Mouse (Mus musculus): ENCODE data around the gene Vamp2. TPM values are rescaled to one million over a fixed set of nuclear protein-coding genes. Genes with fewer than 3 reads are reported as not detected.
A peak's percentile ranks its signal among the peaks of the same experiment; 100 is the strongest.

Gene Vamp2
- polyA plus RNA-seq, 1 experiment from 2014 or later, result 50.3 TPM

GRCm38 (mm10) chr11:69099177-69099914 is 11.1 kb downstream of the Vamp2 start:
- peak overlapping the region; percentile 85 for H3K4me2 ChIP-seq (replicated peaks; ENCODE audit: low read depth)
- TF ChIP-seq CTCF (IDR thresholded peaks at IDR 0.05; ENCODE audit: low read depth), result no peak
- peak overlapping the region; percentile 84 for H3K9ac ChIP-seq (ENCODE audit: low read depth, low read length)
- peaks cover 9% of the 10 kb centered on the region; the same call in 1 of the 2 replicates for H3K4me1 ChIP-seq (replicated peaks; ENCODE audit: control insufficient read depth, insufficient read depth, low read length)
- peaks cover 43% of the 10 kb centered on the region for H3K36me3 ChIP-seq (ENCODE audit: control insufficient read depth, insufficient read depth)
- peak overlapping the region; percentile 56 for H3K4me3 ChIP-seq (ENCODE audit: low read depth, low read length)
- WGBS, result 1% methylated on average over 22 of the region's 22 CpGs
- ATAC-seq, result no peak
- no peaks in the 10 kb centered on the region for H3K9me3 ChIP-seq (ENCODE audit: control insufficient read depth)
- peak overlapping the region; percentile 99 for H3K27ac ChIP-seq (ENCODE audit: low read depth, low read length)
- H3K27me3 ChIP-seq (replicated peaks; ENCODE audit: control insufficient read depth, insufficient read depth, low read length), result no peaks in the 10 kb centered on the region

- Histone ChIP-seq H3K27ac (ENCODE audit: low read depth, low read length) (peak overlapping the region; percentile 99), H3K27me3 (replicated peaks; ENCODE audit: control insufficient read depth, insufficient read depth, low read length) (no peaks in the 10 kb centered on the region), H3K4me3 (ENCODE audit: low read depth, low read length) (peak overlapping the region; percentile 56), H3K9me3 (ENCODE audit: control insufficient read depth) (no peaks in the 10 kb centered on the region), H3K9ac (ENCODE audit: low read depth, low read length) (peak overlapping the region; percentile 84), H3K36me3 (ENCODE audit: control insufficient read depth, insufficient read depth) (peaks cover 48% of the 10 kb centered on the region), H3K4me1 (replicated peaks; ENCODE audit: control insufficient read depth, insufficient read depth, low read length) (peaks cover 9% of the 10 kb centered on the region; the same call in 1 of the 2 replicates), H3K4me2 (replicated peaks; ENCODE audit: low read depth) (peak overlapping the region; percentile 85)
- TF ChIP-seq CTCF (IDR thresholded peaks at IDR 0.05; ENCODE audit: low read depth), result peak; percentile 37
- WGBS, result 2% methylated on average over 23 of the region's 23 CpGs
- no peak for ATAC-seq
These were observed 11.6 kb downstream of the Vamp2 start for GRCm38 (mm10) chr11:69099915-69100345.

DNA sequence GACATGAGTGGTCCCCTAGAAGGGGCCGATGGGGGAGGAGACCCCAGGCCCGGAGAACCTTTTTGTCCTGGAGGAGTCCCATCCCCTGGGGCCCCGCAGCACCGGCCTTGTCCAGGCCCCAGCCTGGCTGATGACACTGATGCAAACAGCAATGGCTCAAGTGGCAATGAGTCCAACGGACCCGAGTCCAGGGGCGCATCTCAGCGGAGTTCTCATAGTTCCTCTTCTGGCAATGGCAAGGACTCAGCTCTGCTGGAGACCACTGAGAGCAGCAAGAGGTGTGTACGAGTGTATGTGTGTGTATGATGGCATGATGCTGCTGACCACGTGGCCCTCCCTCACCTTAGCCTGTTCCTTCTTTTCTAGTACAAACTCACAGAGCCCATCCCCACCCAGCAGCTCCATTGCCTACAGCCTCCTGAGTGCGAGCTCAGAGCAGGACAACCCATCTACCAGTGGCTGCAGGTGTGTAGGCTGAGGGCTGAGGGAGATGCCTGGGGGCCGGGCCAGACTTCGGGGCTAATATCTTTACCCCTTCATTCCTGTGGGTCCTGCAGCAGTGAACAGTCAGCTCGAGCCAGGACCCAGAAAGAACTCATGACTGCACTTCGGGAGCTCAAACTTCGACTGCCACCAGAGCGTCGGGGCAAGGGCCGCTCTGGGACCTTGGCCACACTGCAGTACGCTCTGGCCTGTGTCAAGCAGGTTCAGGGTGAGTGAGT is 12.5 kb downstream of the Vamp2 start:
- TF ChIP-seq CTCF (IDR thresholded peaks at IDR 0.05; ENCODE audit: low read depth), result no peak
- Histone ChIP-seq H3K27me3 (replicated peaks; ENCODE audit: control insufficient read depth, insufficient read depth, low read length) (no peaks in the 10 kb centered on the region), H3K9me3 (ENCODE audit: control insufficient read depth) (no peaks in the 10 kb centered on the region), H3K4me2 (replicated peaks; ENCODE audit: low read depth) (peak overlapping the region; percentile 85), H3K4me1 (replicated peaks; ENCODE audit: control insufficient read depth, insufficient read depth, low read length) (peaks cover 9% of the 10 kb centered on the region; the same call in 1 of the 2 replicates), H3K9ac (ENCODE audit: low read depth, low read length) (no peak overlapping the region), H3K27ac (ENCODE audit: low read depth, low read length) (no peak overlapping the region), H3K36me3 (ENCODE audit: control insufficient read depth, insufficient read depth) (peaks cover 57% of the 10 kb centered on the region), H3K4me3 (ENCODE audit: low read depth, low read length) (no peak overlapping the region)
- no peak for ATAC-seq
- WGBS, result 90% methylated on average over 20 of the region's 20 CpGs

DNA sequence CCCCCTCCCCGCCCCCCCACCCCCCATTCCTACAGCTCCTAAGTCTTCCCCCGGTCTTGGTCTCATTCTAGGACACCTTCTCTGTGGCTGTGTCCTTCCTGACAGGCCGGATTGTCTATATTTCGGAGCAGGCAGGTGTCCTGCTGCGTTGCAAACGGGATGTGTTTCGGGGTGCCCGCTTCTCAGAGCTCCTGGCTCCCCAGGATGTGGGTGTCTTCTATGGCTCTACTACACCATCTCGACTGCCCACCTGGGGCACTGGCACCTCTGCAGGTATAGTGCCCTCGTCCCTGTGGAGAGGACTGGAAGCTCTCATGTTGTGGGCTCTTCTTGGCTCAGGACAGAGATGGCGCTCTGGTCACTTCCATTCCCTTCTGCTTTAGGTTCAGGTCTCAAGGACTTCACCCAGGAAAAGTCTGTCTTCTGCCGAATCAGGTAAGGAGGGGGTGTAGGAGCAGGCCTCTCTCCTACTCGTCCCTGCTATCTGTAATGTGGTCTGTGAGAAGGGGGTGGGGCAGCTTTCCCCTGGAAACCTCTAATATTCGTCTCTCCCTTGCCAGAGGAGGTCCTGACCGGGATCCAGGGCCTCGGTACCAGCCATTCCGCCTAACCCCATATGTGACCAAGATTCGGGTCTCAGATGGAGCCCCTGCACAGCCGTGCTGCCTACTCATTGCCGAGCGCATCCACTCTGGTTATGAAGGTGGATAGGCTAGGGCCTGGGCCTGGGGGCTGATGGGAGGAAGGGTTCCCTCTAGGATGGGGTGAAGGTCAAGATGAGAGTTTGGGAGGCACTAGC is 13.5 kb downstream of the Vamp2 start:
- peaks cover 9% of the 10 kb centered on the region; the same call in 1 of the 2 replicates for H3K4me1 ChIP-seq (replicated peaks; ENCODE audit: control insufficient read depth, insufficient read depth, low read length)
- H3K27ac ChIP-seq (ENCODE audit: low read depth, low read length), result no peak overlapping the region
- no peak overlapping the region for H3K4me2 ChIP-seq (replicated peaks; ENCODE audit: low read depth)
- no peak overlapping the region for H3K9ac ChIP-seq (ENCODE audit: low read depth, low read length)
- H3K27me3 ChIP-seq (replicated peaks; ENCODE audit: control insufficient read depth, insufficient read depth, low read length), result no peaks in the 10 kb centered on the region
- peaks cover 67% of the 10 kb centered on the region for H3K36me3 ChIP-seq (ENCODE audit: control insufficient read depth, insufficient read depth)
- no peak for TF ChIP-seq CTCF (IDR thresholded peaks at IDR 0.05; ENCODE audit: low read depth)
- no peak overlapping the region for H3K4me3 ChIP-seq (ENCODE audit: low read depth, low read length)
- no peaks in the 10 kb centered on the region for H3K9me3 ChIP-seq (ENCODE audit: control insufficient read depth)
- no peak for ATAC-seq
- 89% methylated on average over 21 of the region's 21 CpGs for WGBS

DNA sequence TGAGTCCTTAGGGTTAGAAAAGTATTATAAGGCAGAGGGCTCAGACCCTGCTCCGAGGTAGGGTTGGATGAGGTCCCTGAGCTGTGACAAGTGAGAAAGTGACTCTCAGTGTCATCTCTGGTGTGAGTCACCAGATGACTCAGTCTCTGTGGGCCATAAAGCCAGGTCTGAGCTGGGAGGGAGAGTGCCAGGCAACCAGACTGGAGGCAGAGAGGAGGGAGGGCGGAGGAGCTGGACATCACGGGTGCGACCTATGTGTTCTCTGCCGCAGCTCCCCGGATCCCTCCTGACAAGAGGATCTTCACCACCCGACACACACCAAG is 14.1 kb downstream of the Vamp2 start:
- peaks cover 73% of the 10 kb centered on the region for H3K36me3 ChIP-seq (ENCODE audit: control insufficient read depth, insufficient read depth)
- H3K4me3 ChIP-seq (ENCODE audit: low read depth, low read length), result no peak overlapping the region
- no peak for TF ChIP-seq CTCF (IDR thresholded peaks at IDR 0.05; ENCODE audit: low read depth)
- no peak overlapping the region for H3K9ac ChIP-seq (ENCODE audit: low read depth, low read length)
- H3K9me3 ChIP-seq (ENCODE audit: control insufficient read depth), result no peaks in the 10 kb centered on the region
- 76% methylated on average over 7 of the region's 7 CpGs for WGBS
- H3K4me1 ChIP-seq (replicated peaks; ENCODE audit: control insufficient read depth, insufficient read depth, low read length), result peaks cover 9% of the 10 kb centered on the region; the same call in 1 of the 2 replicates
- H3K27ac ChIP-seq (ENCODE audit: low read depth, low read length), result no peak overlapping the region
- H3K27me3 ChIP-seq (replicated peaks; ENCODE audit: control insufficient read depth, insufficient read depth, low read length), result no peaks in the 10 kb centered on the region
- ATAC-seq, result no peak
- no peak overlapping the region for H3K4me2 ChIP-seq (replicated peaks; ENCODE audit: low read depth)

GRCm38 (mm10) chr11:69103121-69103520 is 14.8 kb downstream of the Vamp2 start:
- H3K4me2 ChIP-seq (replicated peaks; ENCODE audit: low read depth), result no peak overlapping the region

More at GRCm38 (mm10) chr11:69103121-69103520, 14.8 kb downstream of the Vamp2 start:
- Histone ChIP-seq H3K4me3 (ENCODE audit: low read depth, low read length) (no peak overlapping the region), H3K9me3 (ENCODE audit: control insufficient read depth) (no peaks in the 10 kb centered on the region), H3K36me3 (ENCODE audit: control insufficient read depth, insufficient read depth) (peaks cover 80% of the 10 kb centered on the region), H3K27ac (ENCODE audit: low read depth, low read length) (no peak overlapping the region), H3K9ac (ENCODE audit: low read depth, low read length) (no peak overlapping the region), H3K27me3 (replicated peaks; ENCODE audit: control insufficient read depth, insufficient read depth, low read length) (no peaks in the 10 kb centered on the region), H3K4me1 (replicated peaks; ENCODE audit: control insufficient read depth, insufficient read depth, low read length) (peaks cover 5% of the 10 kb centered on the region; the same call in 1 of the 2 replicates)
- no peak for TF ChIP-seq CTCF (IDR thresholded peaks at IDR 0.05; ENCODE audit: low read depth)
- 94% methylated on average over 14 of the region's 14 CpGs for WGBS
- ATAC-seq, result no peak

Data from intestine, postnatal 0 days (tissue).